Mouse (Mus musculus): ENCODE measurements around the gene Pmm1. TPM values are rescaled to one million over a fixed set of nuclear protein-coding genes. Genes with fewer than 3 reads are reported as not detected.
"Not testable (repeated sequence)": the region's sequence is repeated elsewhere in the genome, so short reads cannot be mapped to it uniquely, and the experiment has no call there.

Pmm1 gene
- total RNA-seq, 2 experiments from 2014 or later, result 9.4 to 17.6 TPM

GRCm38 (mm10) chr15:81933986-81934385 is 26.7 kb downstream of the Pmm1 start:
- no peak for ATAC-seq (replicated peaks; ENCODE audit: low FRiP score, poor library complexity, severe bottlenecking)

DNA sequence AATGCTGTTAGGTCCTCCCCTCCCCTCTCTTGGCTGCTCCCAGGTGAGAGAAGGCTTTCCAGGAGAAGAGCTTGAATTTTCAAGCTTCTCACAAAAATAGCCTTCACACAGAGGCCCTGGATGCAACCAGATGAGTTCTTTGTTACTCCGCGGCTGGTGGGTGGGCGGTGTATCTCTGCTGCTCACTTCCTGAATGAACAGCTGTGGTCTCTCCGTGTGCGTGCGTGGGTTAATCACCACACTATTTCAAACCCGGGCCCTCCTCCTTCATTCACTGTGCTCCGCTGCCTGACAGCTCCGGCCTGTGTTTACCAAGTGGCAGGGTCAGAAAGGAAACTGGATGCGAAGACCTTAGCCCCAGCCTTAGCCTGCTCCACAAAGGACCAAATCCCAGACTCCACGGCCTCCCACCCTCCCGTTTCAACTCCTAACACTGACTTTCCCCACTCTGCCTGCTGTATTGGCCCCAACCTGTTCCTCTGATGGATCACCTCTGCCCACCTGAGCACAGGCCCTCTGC is 27.7 kb downstream of the Pmm1 start:
- ATAC-seq (replicated peaks; ENCODE audit: low FRiP score, poor library complexity, severe bottlenecking), result no peak

DNA sequence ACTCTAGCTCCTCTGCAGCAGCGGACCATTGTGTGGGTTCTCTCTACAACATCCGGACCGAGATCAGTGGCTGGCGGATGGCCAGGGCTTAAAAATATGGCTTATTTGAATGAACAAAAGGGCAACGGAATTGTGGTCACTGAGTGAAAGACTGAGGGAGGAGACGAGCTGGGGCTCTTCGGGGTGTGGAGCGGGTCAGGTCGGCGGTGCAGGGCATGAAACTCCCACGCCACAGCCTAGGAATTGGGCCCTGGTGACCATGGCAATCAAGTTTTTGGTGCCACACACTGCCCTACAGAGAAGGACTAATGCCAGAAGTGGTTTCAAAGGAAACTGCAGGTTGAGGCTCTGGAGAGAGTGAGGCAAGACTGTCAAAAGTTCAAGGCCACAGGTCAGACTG is 32.5 kb downstream of the Pmm1 start:
- ATAC-seq (replicated peaks; ENCODE audit: low FRiP score, poor library complexity, severe bottlenecking), result no peak

DNA sequence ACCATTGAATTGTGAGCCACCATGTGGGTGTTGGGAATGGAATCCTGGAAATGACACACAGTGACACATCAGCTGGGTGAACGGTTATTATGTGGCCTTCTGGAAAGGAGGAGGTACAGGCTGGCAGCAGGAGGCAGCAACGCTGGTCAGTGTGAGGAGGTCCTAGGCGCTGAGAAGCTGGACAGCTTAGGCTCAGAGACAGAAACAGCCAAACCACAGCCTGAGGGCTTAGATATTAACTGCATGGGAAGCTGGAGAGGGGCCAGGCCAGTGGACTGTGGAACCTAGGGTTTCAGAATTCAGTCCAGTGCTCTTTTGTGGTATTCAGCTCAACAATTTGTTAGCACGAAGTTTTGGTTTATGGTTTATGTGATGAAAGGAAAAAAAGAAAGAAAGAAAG is 33.0 kb downstream of the Pmm1 start:
- no peak for ATAC-seq (replicated peaks; ENCODE audit: low FRiP score, poor library complexity, severe bottlenecking)

DNA sequence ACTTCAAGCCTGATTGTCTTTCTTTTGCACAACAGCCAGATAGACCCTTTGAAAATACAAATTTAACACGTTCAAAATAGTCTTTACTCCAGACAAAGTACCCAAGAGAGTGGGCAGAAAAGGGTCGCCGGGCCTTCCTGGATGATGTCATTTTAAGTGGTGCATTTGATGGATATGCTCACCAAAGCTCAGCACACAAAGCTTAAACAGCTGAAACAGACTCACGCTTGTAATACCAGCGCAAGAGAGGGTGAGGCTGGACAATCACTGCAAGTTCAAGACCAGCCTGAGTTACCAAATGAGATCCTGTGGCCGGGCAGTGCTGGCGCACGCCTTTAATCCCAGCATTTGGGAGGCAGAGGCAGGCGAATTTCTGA is 34.3 kb downstream of the Pmm1 start:
- ATAC-seq (replicated peaks; ENCODE audit: low FRiP score, poor library complexity, severe bottlenecking), result peak; percentile 8; the same call in 1 of the 2 replicates

DNA sequence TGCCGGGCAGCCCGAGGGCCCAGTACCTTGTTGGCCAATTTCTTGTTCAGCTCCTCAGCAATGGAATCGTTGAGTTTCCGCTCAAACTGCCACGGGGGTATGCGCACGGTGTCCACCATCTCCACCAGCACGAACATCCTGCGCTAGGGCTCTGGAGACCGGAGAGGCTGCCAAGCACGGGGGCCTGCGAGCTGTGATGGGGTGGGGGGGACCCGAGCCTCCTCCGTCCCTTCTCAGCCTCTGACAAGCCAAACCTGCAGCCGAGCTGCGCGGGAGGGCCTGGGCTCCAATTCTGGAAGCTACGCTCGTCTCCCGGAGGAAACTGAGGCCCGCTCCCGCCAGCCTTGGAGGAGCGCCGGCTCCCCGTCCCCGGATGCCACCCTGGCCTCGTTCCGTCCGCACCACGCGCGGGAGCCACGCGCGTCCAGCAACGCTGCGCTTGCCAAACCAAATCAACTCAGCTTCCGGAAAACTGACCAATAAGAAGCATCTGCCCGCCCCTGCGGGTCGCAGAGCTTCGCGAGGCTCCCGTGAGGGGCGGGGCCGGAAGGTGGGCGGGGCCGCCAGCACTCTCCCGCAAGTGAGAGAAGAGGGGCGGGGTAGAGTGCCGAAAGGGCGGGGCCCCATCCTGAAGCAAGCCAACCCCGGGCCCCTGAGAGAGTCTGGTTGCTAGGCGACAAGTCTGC is 34.8 kb downstream of the Pmm1 start, which contains the start of gene Polr3h:
TSS of gene Polr3h (minus strand) at position 481 of the 686 bp plus-strand sequence.
- ATAC-seq (replicated peaks; ENCODE audit: low FRiP score, poor library complexity, severe bottlenecking), result peak; percentile 93

DNA sequence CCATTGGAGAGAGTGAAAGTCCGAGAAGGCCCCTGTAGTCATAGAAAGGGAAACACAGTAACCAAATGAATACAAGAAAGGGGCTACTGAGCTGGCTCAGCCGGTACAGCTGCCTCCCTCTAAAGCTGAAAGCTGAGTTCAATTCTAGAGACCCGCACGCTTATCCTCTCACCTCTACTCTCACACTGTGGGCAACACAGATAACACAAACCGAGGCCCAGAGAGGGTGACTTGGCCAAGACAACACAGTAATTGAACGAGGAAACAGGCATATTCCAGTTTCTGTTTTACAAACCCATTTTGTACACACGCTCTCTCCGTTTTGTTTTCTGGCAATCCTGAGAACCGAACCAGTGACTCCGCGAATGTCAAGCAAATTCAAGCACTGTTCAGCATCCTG is 35.8 kb downstream of the Pmm1 start:
- peak; percentile 39 for ATAC-seq (replicated peaks; ENCODE audit: low FRiP score, poor library complexity, severe bottlenecking)

DNA sequence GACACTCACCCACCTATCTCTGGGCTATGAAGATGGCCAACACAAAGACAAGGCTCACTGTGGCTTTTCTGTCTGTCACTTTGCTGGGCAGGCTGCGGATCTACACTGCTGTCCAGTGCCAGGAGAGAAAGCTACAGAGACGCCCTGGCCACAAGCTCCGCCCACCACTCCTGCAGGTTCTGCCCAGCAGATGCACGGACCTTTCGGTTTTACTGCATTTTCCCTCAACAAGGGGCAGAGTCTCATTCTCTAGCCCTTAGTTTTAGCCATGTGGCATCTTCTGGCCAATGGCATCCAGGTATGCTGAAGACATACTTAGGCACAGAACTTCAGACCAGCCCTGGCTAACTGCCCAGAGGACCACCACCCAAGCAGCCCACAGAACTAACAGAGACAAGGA is 39.5 kb downstream of the Pmm1 start:
- no peak for ATAC-seq (replicated peaks; ENCODE audit: low FRiP score, poor library complexity, severe bottlenecking)

- no peak for ATAC-seq (replicated peaks; ENCODE audit: low FRiP score, poor library complexity, severe bottlenecking)
Measured at GRCm38 (mm10) chr15:81920546-81921217, 40.0 kb downstream of the Pmm1 start.

- ATAC-seq (replicated peaks; ENCODE audit: low FRiP score, poor library complexity, severe bottlenecking), result no peak
Measured at GRCm38 (mm10) chr15:81919062-81919461, 41.7 kb downstream of the Pmm1 start.

DNA sequence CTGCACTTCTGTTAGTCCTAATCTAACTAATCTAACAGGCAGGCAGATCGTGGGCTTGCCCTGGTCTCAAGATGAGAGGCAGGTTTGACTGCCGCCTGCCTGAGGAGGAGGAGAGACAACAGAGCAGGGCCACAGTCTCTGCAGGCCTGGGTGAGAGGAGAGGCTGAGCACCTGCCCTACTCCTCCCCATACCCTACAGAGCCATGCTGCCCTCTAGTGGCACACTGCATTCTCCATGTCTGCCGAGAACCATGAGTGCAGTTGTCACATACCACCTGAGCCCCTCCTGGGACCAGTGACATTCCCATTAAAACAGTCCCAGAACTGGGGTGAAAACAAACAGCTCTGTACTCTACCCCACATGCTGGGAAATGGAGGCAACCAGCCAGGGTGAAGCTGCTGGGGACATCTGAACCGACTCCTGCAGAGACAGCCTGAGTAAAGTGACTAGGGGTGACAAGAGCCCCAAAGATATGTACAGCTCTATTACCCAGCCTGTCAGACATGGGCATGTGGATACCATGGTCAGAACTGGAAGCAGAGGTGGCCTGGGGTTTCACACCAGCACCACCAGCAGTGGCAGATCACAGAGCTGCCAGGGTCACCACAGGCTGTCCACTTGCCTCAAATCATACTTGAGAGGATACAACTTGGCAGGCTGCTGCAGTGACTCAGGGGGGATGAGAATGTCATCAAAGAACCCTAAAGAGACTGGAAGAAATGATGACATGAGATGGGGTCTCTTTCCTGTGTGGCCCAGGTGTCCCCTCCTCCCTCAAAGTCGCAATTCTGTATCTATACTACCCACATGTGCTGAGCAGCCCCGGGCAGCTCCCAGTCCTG is 42.9 kb downstream of the Pmm1 start:
- ATAC-seq (replicated peaks; ENCODE audit: low FRiP score, poor library complexity, severe bottlenecking), result peak; percentile 81

DNA sequence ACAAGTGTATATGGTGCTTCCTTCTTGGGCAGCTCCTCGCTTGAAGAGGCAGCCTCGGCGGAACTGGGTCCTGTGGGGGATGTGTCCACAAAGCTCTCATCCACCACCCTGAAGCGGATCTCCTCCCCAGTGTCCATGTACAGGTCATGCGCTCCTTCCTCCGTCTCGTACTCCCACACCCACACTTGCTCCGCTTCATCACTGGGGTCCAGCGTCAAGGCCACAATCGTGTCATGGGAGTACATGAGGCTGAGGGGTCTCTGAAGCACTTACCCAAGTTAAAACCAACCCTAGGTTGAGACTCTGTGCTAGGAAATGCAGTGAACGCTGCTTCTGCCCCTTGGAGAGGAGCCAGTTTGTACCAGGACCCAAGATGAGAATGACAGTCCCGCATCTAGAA is 43.5 kb downstream of the Pmm1 start:
- no peak for ATAC-seq (replicated peaks; ENCODE audit: low FRiP score, poor library complexity, severe bottlenecking)

DNA sequence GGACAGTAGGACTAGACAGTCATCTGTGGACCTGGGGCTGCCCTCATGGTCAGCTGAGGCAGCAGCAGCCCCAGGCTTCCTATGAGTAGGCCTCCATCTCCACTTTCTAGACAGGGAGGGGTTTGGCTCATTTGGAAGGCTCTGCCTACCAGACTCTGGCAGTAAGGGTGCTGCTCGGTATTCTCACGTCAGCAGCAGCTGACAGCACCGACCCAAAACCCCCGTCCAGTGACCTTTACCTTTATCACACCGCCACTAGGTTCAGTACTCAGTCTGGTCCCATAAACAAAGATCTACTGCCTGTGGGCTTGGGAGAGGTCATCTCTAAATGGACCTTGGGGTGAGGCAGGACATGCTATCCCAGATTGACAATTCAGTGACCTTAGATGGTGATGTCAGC is 45.1 kb downstream of the Pmm1 start:
- no peak for ATAC-seq (replicated peaks; ENCODE audit: low FRiP score, poor library complexity, severe bottlenecking)

GRCm38 (mm10) chr15:81914668-81915067 is 46.1 kb downstream of the Pmm1 start:
- no peak for ATAC-seq (replicated peaks; ENCODE audit: low FRiP score, poor library complexity, severe bottlenecking)

GRCm38 (mm10) chr15:81912498-81912897 is 48.2 kb downstream of the Pmm1 start:
- no peak for ATAC-seq (replicated peaks; ENCODE audit: low FRiP score, poor library complexity, severe bottlenecking)

DNA sequence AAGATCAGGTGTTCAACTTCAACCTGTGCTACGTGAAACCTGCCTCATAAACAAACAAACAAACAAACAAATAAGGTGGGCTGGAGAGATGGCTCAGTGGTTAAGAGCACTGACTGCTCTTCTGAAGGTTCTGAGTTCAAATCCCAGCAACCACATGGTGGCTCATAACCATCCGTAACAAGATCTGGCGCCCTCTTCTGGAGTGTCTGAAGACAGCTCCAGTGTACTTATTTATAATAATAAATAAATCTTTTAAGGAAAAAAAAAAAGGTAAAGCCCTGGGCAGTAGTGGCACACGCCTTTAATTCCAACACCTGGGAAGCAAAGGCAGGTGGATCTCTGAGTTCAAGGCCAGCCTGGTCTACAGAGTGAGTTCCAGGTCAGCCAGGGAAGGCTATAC is 52.0 kb downstream of the Pmm1 start:
- ATAC-seq (replicated peaks; ENCODE audit: low FRiP score, poor library complexity, severe bottlenecking), result not testable (repeated sequence)

- ATAC-seq (replicated peaks; ENCODE audit: low FRiP score, poor library complexity, severe bottlenecking), result no peak
Measured at GRCm38 (mm10) chr15:81907953-81908352, 52.8 kb downstream of the Pmm1 start.

DNA sequence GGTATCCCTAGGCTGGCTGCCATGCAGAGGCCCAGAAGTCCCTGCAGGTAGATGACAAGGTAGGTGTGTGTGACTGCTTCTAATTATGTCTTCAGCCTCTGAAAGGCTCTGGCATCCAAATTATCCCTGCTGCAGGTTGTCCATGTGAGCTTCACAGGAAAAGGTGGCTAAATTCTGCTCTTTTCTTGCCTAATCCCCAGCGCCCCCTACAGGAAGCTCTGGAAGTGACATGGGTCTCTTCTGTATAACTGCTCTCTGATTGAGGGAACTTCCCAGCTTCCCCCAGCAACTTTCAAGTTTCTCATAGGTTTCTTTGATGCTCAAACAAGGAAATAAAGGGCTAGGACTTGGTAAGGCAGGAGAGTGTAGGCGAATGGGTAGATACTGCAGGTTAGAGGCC is 55.8 kb downstream of the Pmm1 start:
- ATAC-seq (replicated peaks; ENCODE audit: low FRiP score, poor library complexity, severe bottlenecking), result peak; percentile 57

Data from erythroid progenitor cell, adult 5-6 weeks (primary cell).